Mouse (Mus musculus) heart, embryonic 10.5 days (tissue): ENCODE data around the gene Smtnl1. TPM values are rescaled to one million over a fixed set of nuclear protein-coding genes. Genes with fewer than 3 reads are reported as not detected.

Source experiments
- DNase-seq: peaks from one replicate; pipeline ENCODE4 v3.0.0-alpha.2; 2017; ENCODE audit warnings: low spot score
- H3K27ac ChIP-seq: fragments of 300-500 bp; sonication (generic); 2 replicates; pipeline ENCODE4 v1.5.1; 2016; ENCODE audit warnings: mild to moderate bottlenecking
- H3K27me3 ChIP-seq: fragments of 300-500 bp; sonication (generic); 2 replicates; pipeline ENCODE4 v1.6.1; 2016; ENCODE audit warnings: mild to moderate bottlenecking; ENCODE audit not compliant: poor library complexity, insufficient read depth, severe bottlenecking
- H3K36me3 ChIP-seq: fragments of 300-500 bp; sonication (generic); 2 replicates; pipeline ENCODE4 v1.6.1; 2016; ENCODE audit warnings: mild to moderate bottlenecking, moderate library complexity
- H3K4me1 ChIP-seq: fragments of 300-500 bp; sonication (generic); 2 replicates; pipeline ENCODE4 v1.6.1; 2016; ENCODE audit warnings: mild to moderate bottlenecking
- H3K4me3 ChIP-seq: fragments of 300-500 bp; sonication (generic); 2 replicates; pipeline ENCODE4 v1.5.1; 2016; ENCODE audit warnings: mild to moderate bottlenecking, moderate library complexity
- H3K9me3 ChIP-seq: fragments of 300-500 bp; sonication (generic); 2 replicates; pipeline ENCODE4 v1.6.1; 2016; ENCODE audit warnings: mild to moderate bottlenecking, moderate library complexity
- WGBS: fragments of 180-500 bp; shearing (Covaris S2); methylation state at CpG from one replicate; pipeline ENCODE4 v1.1.7; 2016; 5-methylcytosine and 5-hydroxymethylcytosine counted together
- polyA plus RNA-seq: library from polyadenylated mRNA; unstranded; fragments of >200 nt; fragmentation: Nextera tagmentation; extraction: Ambion mirVana; gene quantifications from 2 replicates; pipeline ENCODE4 v1.2.1, GENCODE M21; 2016

Gene Smtnl1
- polyA plus RNA-seq, 1 experiment from 2014 or later, result 0.19 TPM

- H3K27ac ChIP-seq, result no peak overlapping the region
- DNase-seq, result no peak
- no peaks in the 10 kb centered on the region for H3K36me3 ChIP-seq
- peaks cover 15% of the 10 kb centered on the region for H3K4me1 ChIP-seq
- no peaks in the 10 kb centered on the region for H3K27me3 ChIP-seq
- WGBS, result 62% methylated on average over 3 of the region's 3 CpGs
- no peak overlapping the region for H3K4me3 ChIP-seq
- no peaks in the 10 kb centered on the region for H3K9me3 ChIP-seq
Measured at GRCm38 (mm10) chr2:84777706-84778105, 44.7 kb downstream of the Smtnl1 start.

GRCm38 (mm10) chr2:84775665-84776064 lies 46.8 kb downstream of the Smtnl1 start:
- Histone ChIP-seq H3K4me1 (peaks cover 15% of the 10 kb centered on the region), H3K4me3 (no peak overlapping the region), H3K36me3 (no peaks in the 10 kb centered on the region), H3K27me3 (0 out of 2 replicates have a peak, but pooled peaks cover 4% of the 10 kb centered on the region), H3K9me3 (no peaks in the 10 kb centered on the region), H3K27ac (peak overlapping the region; percentile 88; the same call in 1 of the 2 replicates)
- no peak for DNase-seq
- 85% methylated on average over 6 of the region's 6 CpGs for WGBS

DNA sequence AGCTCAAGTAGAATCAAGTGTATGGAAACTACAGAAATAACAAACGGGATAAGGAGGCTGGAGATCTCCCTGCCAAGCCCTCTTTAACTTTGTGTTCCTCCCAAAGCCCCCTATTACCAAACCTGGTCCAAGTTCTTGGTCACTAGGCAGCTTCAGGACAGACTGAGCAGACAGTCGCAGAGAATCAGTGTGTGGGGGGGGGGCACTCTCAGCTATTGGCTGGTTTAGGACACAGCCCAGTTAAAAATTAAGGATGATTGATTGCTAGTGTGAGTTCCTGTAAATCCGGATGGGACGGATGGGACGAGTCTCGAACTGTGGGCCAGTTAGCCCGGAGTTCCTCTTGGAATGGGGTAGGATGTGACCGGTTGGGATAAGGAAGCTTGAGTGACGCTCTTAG lies 47.2 kb downstream of the Smtnl1 start, which contains the start of gene Serping1:
TSS of gene Serping1 (minus strand) at position 204 of the 400 bp plus-strand sequence.
- Histone ChIP-seq H3K36me3 (no peaks in the 10 kb centered on the region), H3K4me3 (peak within 1 kb of the TSS; percentile 57), H3K27me3 (0 out of 2 replicates have a peak, but pooled peaks cover 4% of the 10 kb centered on the region), H3K27ac (peak within 1 kb of the TSS; percentile 88), H3K4me1 (peaks cover 15% of the 10 kb centered on the region), H3K9me3 (no peaks in the 10 kb centered on the region)
- no peak for DNase-seq
- WGBS, result 59% methylated on average over 9 of the region's 9 CpGs

DNA sequence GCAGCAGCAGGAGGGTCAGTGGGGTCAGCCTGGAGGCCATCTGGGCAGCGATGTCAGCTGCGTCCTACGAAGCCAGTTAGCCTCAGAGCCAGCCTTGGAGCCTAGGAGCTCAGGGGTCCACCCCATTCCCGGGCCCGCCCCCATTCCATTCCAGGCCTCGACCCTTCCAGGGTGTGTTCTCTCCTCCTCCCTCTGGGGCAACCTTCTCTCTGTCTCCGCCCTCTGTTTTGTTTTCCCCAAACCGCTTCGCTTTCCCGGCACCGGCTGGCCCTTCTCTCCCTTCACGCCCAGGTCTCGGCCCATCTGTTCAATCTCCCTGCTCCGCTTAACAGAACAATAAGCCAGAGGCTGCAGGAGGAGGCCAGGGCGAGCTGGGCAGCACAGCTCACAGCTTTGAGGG lies 47.7 kb downstream of the Smtnl1 start:
- Histone ChIP-seq H3K4me1 (peaks cover 15% of the 10 kb centered on the region), H3K27ac (peak overlapping the region; percentile 88), H3K27me3 (0 out of 2 replicates have a peak, but pooled peaks cover 4% of the 10 kb centered on the region), H3K36me3 (no peaks in the 10 kb centered on the region), H3K4me3 (peak overlapping the region; percentile 57), H3K9me3 (no peaks in the 10 kb centered on the region)
- 2% methylated on average over 14 of the region's 15 CpGs for WGBS
- DNase-seq, result peak; percentile 87

DNA sequence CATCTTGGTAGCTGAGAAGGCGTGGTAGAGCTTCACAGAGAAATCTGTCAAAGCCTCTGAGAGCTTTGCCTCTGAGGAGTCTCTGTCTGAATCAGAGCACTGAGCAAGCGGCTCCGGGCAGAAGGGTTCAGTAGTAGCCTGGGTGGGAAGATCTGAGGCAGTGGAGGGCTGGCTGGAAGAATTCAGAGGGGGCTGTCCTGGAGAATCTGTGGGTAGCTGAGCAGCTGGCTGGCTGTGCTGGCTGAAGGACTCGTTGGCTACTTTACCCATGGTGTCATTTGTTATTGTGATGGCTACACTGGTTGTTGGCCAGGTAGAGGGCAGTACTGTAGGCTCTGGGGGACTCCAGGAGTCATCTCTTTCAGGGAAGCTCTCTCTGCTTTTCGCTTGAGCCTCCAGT lies 49.3 kb downstream of the Smtnl1 start:
- H3K36me3 ChIP-seq, result no peaks in the 10 kb centered on the region
- peaks cover 15% of the 10 kb centered on the region for H3K4me1 ChIP-seq
- H3K27ac ChIP-seq, result no peak overlapping the region
- no peaks in the 10 kb centered on the region for H3K9me3 ChIP-seq
- 0 out of 2 replicates have a peak, but pooled peaks cover 4% of the 10 kb centered on the region for H3K27me3 ChIP-seq
- no peak for DNase-seq
- no peak overlapping the region for H3K4me3 ChIP-seq
- 77% methylated on average over 5 of the region's 5 CpGs for WGBS

DNA sequence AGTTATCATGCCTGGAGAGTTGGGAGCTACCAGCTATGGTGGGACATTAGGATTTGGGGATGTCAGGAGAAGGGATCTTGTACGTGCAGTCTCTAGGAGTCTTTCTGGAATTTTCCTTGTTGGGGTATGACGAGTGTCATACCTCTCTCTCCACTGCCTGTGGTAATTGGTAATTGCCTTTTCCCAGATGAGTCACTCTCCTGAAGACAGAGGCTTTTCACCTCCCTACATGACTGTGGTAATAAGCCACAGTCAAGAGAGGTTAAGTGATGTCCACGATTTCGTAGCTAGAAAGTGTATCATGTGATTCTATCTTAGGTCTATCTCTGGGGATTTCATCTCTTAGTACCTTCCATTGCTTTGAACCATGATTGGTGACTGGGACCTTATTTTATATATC lies 50.0 kb downstream of the Smtnl1 start:
- Histone ChIP-seq H3K4me1 (peaks cover 15% of the 10 kb centered on the region), H3K36me3 (no peaks in the 10 kb centered on the region)
- 86% methylated on average over 4 of the region's 4 CpGs for WGBS

GRCm38 (mm10) chr2:84770501-84770900 lies 52.0 kb downstream of the Smtnl1 start:
- 68% methylated on average over 6 of the region's 6 CpGs for WGBS
- Histone ChIP-seq H3K27me3 (peaks cover 4% of the 10 kb centered on the region; the same call in 1 of the 2 replicates), H3K36me3 (no peaks in the 10 kb centered on the region), H3K27ac (no peak overlapping the region), H3K4me1 (peaks cover 15% of the 10 kb centered on the region), H3K9me3 (no peaks in the 10 kb centered on the region), H3K4me3 (no peak overlapping the region)
- no peak for DNase-seq

More for the DNA sequence above, 50.0 kb downstream of the Smtnl1 start:
- Histone ChIP-seq H3K4me3 (no peak overlapping the region), H3K27me3 (0 out of 2 replicates have a peak, but pooled peaks cover 4% of the 10 kb centered on the region), H3K27ac (no peak overlapping the region), H3K9me3 (no peaks in the 10 kb centered on the region)
- no peak for DNase-seq

DNA sequence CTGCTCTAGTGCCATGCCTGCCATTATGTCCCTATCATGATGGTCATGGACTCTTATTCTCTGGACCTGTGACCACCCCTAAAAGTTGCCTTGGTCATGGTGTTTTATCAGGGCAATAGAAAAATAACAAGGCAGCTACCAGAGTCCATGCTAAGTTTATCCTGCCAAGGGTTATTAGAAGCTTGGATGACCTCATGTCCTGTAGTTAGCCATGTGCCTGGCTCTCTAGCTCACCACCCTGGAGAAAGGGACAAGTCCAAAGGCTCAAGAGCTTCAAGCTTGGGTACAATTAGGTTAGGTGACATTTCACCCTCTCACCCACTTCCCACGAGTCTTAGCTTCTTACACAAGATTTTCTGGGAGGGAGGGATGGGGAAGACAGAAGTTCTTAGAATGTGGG lies 59.6 kb downstream of the Smtnl1 start:
- 64% methylated on average over 1 of the region's 1 CpGs for WGBS
- no peaks in the 10 kb centered on the region for H3K9me3 ChIP-seq

DNA sequence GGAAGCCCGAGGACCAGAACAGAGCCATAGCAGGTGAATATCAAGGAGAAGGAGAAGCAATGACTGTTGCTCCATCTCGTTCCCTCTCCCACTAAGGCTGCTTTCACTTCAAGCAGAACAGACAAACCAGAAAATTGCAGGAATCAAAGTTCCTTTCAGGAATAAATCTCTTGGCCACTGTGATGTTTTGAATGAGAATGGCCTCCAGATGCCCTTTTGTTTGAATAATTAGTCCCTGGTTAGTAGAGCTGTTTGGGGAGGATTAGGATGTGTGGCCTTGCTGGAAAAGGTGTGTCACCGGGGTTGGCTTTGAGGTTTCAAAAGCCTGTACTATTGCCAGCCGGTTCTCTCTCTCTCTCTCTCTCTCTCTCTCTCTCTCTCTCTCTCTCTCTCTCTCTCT lies 60.2 kb downstream of the Smtnl1 start:
- H3K36me3 ChIP-seq, result no peaks in the 10 kb centered on the region
- H3K27ac ChIP-seq, result no peak overlapping the region
- 49% methylated on average over 4 of the region's 4 CpGs for WGBS
- H3K4me3 ChIP-seq, result no peak overlapping the region
- H3K4me1 ChIP-seq, result no peaks in the 10 kb centered on the region
- no peaks in the 10 kb centered on the region; the same call in 1 of the 2 replicates for H3K27me3 ChIP-seq
- no peaks in the 10 kb centered on the region for H3K9me3 ChIP-seq
- DNase-seq, result no peak

More for the DNA sequence above, 59.6 kb downstream of the Smtnl1 start:
- Histone ChIP-seq H3K4me3 (no peak overlapping the region), H3K27me3 (no peaks in the 10 kb centered on the region; the same call in 1 of the 2 replicates), H3K36me3 (no peaks in the 10 kb centered on the region), H3K4me1 (no peaks in the 10 kb centered on the region), H3K27ac (no peak overlapping the region)
- no peak for DNase-seq

- WGBS, result 78% methylated on average over 1 of the region's 1 CpGs
- H3K4me1 ChIP-seq, result no peaks in the 10 kb centered on the region
- H3K27ac ChIP-seq, result no peak overlapping the region
- no peaks in the 10 kb centered on the region; the same call in 1 of the 2 replicates for H3K27me3 ChIP-seq
- no peak for DNase-seq
- no peak overlapping the region for H3K4me3 ChIP-seq
- no peaks in the 10 kb centered on the region for H3K36me3 ChIP-seq
- no peaks in the 10 kb centered on the region for H3K9me3 ChIP-seq
Measured at GRCm38 (mm10) chr2:84761840-84762239, 60.6 kb downstream of the Smtnl1 start.

GRCm38 (mm10) chr2:84761309-84761708 lies 61.1 kb downstream of the Smtnl1 start:
- Histone ChIP-seq H3K4me3 (no peak overlapping the region), H3K27me3 (no peaks in the 10 kb centered on the region), H3K27ac (no peak overlapping the region), H3K4me1 (no peaks in the 10 kb centered on the region), H3K9me3 (no peaks in the 10 kb centered on the region), H3K36me3 (no peaks in the 10 kb centered on the region)
- WGBS, result 77% methylated on average over 3 of the region's 3 CpGs
- DNase-seq, result no peak
